ENCODE assay signal across 11 mouse cellular contexts in genomic region chr4:133443085-133443484, GRCm38 (mm10). TPM values are rescaled to one million over a fixed set of nuclear protein-coding genes. Genes with fewer than 3 reads are reported as not detected.
A peak's percentile ranks its signal among the peaks of the same experiment; 100 is the strongest.
DNase-seq lines count a peak whose midpoint lies in the region; ATAC-seq lines count a peak whose summit lies in the region.
"Had no signal": no experiment of that assay in that cellular context is flagged by ENCODE, and none has a peak within 500 bp of the region (broad histone marks: within the 10 kb centered on the region; RNA-seq: fewer than 3 reads in every experiment).

No protein-coding gene starts in this region.

- WGBS in forebrain, embryonic 12.5 days, result 38% methylated on average over 5 of the region's 5 CpGs
- 39% methylated on average over 5 of the region's 5 CpGs for WGBS in forebrain, embryonic 13.5 days
- WGBS in neural tube, embryonic 11.5 days, result 53% methylated on average over 5 of the region's 5 CpGs
- 73% methylated on average over 5 of the region's 5 CpGs for WGBS in limb, embryonic 10.5 days

- no peak overlapping the region for H3K9ac ChIP-seq in forebrain, embryonic 12.5 days
- no peak overlapping the region for H3K9ac ChIP-seq in forebrain, embryonic 13.5 days
- H3K9ac ChIP-seq in neural tube, embryonic 11.5 days (ENCODE audit: low read length), result no peak overlapping the region; the same call in 1 of the 2 replicates

- H3K27me3 ChIP-seq in forebrain, embryonic 12.5 days, result no peaks in the 10 kb centered on the region
- H3K27me3 ChIP-seq in forebrain, embryonic 13.5 days, result no peaks in the 10 kb centered on the region
- no peaks in the 10 kb centered on the region for H3K27me3 ChIP-seq in neural tube, embryonic 11.5 days (ENCODE audit: control insufficient read depth, insufficient read depth, low read length)
- H3K27me3 ChIP-seq in limb, embryonic 10.5 days (ENCODE audit: low read depth, poor library complexity, severe bottlenecking), result no peaks in the 10 kb centered on the region

- DNase-seq in neural tube, embryonic 11.5 days (ENCODE audit: low spot score), result no peak
- no peak for DNase-seq in neural tube, embryonic 10.5 days (ENCODE audit: extremely low spot score, low spot score)
- DNase-seq in limb, embryonic 10.5 days (ENCODE audit: low spot score), result no peak
- peak; percentile 66 for DNase-seq in retina, postnatal 1 day
- no peak for DNase-seq in adrenal gland, postnatal 25 days
- no peak for DNase-seq in frontal cortex, postnatal 36 days (ENCODE audit: low spot score in 2 of 2)

- no peak overlapping the region for H3K4me2 ChIP-seq in forebrain, embryonic 12.5 days
- no peak overlapping the region for H3K4me2 ChIP-seq in forebrain, embryonic 13.5 days
- H3K4me2 ChIP-seq in neural tube, embryonic 11.5 days (ENCODE audit: low read depth), result no peak overlapping the region

- ATAC-seq in forebrain, embryonic 12.5 days (ENCODE audit: low FRiP score), result no peak
- no peak for ATAC-seq in forebrain, embryonic 13.5 days
- ATAC-seq in neural tube, embryonic 11.5 days (ENCODE audit: insufficient read depth, low FRiP score, low TSS enrichment), result no peak

- H3K4me3 ChIP-seq in forebrain, embryonic 12.5 days (replicated peaks), result no peak overlapping the region
- H3K4me3 ChIP-seq in forebrain, embryonic 13.5 days, result no peak overlapping the region
- no peak overlapping the region for H3K4me3 ChIP-seq in neural tube, embryonic 11.5 days (ENCODE audit: low read depth, low read length)
- no peak overlapping the region for H3K4me3 ChIP-seq in limb, embryonic 10.5 days
- H3K4me3 ChIP-seq: myocyte had no signal

- peaks cover 37% of the 10 kb centered on the region for H3K4me1 ChIP-seq in forebrain, embryonic 12.5 days
- H3K4me1 ChIP-seq in forebrain, embryonic 13.5 days, result peaks cover 27% of the 10 kb centered on the region
- H3K4me1 ChIP-seq in neural tube, embryonic 11.5 days (ENCODE audit: control insufficient read depth, insufficient read depth, low read length), result peaks cover 7% of the 10 kb centered on the region
- H3K4me1 ChIP-seq in limb, embryonic 10.5 days, result peaks cover 53% of the 10 kb centered on the region

- H3K27ac ChIP-seq in forebrain, embryonic 12.5 days, result peak overlapping the region; percentile 20; the same call in 1 of the 2 replicates
- H3K27ac ChIP-seq in forebrain, embryonic 13.5 days, result no peak overlapping the region
- 0 out of 2 replicates have a peak overlapping the region, but pooled peaks have one; percentile 35 for H3K27ac ChIP-seq in neural tube, embryonic 11.5 days (ENCODE audit: low read depth, low read length)
- peak overlapping the region; percentile 80 for H3K27ac ChIP-seq in limb, embryonic 10.5 days

- no peaks in the 10 kb centered on the region for H3K9me3 ChIP-seq in forebrain, embryonic 12.5 days
- H3K9me3 ChIP-seq in forebrain, embryonic 13.5 days (replicated peaks), result no peaks in the 10 kb centered on the region
- no peaks in the 10 kb centered on the region for H3K9me3 ChIP-seq in neural tube, embryonic 11.5 days (ENCODE audit: control insufficient read depth, low read length)
- no peaks in the 10 kb centered on the region for H3K9me3 ChIP-seq in limb, embryonic 10.5 days (replicated peaks)

- H3K36me3 ChIP-seq in forebrain, embryonic 12.5 days (replicated peaks), result no peaks in the 10 kb centered on the region
- H3K36me3 ChIP-seq in forebrain, embryonic 13.5 days (ENCODE audit: poor library complexity, severe bottlenecking), result no peaks in the 10 kb centered on the region
- H3K36me3 ChIP-seq in neural tube, embryonic 11.5 days (ENCODE audit: control insufficient read depth, insufficient read depth, low read length), result no peaks in the 10 kb centered on the region
- no peaks in the 10 kb centered on the region for H3K36me3 ChIP-seq in limb, embryonic 10.5 days

RNA-seq across cellular contexts. Expression of gene Tent5b, which starts 36.8 kb away (rescaled TPM):
- polyA plus RNA-seq in forebrain, embryonic 12.5 days (2016; fragmentation: Nextera tagmentation; extraction: Ambion mirVana), result 0.24 and 0.50 TPM in 2 replicates
- polyA plus RNA-seq in forebrain, embryonic 13.5 days (2015; fragmentation: Nextera tagmentation; extraction: Ambion mirVana), result 0.27 TPM in 1 of 2 replicates, not detected in the other
- polyA plus RNA-seq in neural tube, embryonic 11.5 days (2014; fragmentation: Nextera tagmentation; extraction: Ambion mirVana), result 0.20 and 0.38 TPM in 2 replicates
- polyA plus RNA-seq in limb, embryonic 10.5 days (2016; fragmentation: Nextera tagmentation; extraction: Ambion mirVana), result 0.68 and 1.1 TPM in 2 replicates
- 0.76 and 1.2 TPM in 2 replicates for total RNA-seq in adrenal gland, postnatal 25 days (2021)
- total RNA-seq: granulocyte monocyte progenitor cell, adult 5-6 weeks had no signal

RNA-seq across cellular contexts. Expression of gene Trnp1, which starts 55.3 kb away (rescaled TPM):
- 0.97 and 2.2 TPM in 2 replicates for polyA plus RNA-seq in forebrain, embryonic 12.5 days (2016; fragmentation: Nextera tagmentation; extraction: Ambion mirVana)
- polyA plus RNA-seq in forebrain, embryonic 13.5 days (2015; fragmentation: Nextera tagmentation; extraction: Ambion mirVana), result 1.5 and 2.9 TPM in 2 replicates
- 2.0 and 2.7 TPM in 2 replicates for polyA plus RNA-seq in neural tube, embryonic 11.5 days (2014; fragmentation: Nextera tagmentation; extraction: Ambion mirVana)
- polyA plus RNA-seq in limb, embryonic 10.5 days (2016; fragmentation: Nextera tagmentation; extraction: Ambion mirVana), result 0.46 and 0.65 TPM in 2 replicates
- total RNA-seq in adrenal gland, postnatal 25 days (2021), result 4.6 and 4.9 TPM in 2 replicates
- total RNA-seq: granulocyte monocyte progenitor cell, adult 5-6 weeks had no signal
- polyA plus RNA-seq: liver, embryonic 16.5 days had no signal
